Mouse (Mus musculus): Measurements from ENCODE around the gene Serinc3.
A peak's percentile ranks its signal among the peaks of the same experiment; 100 is the strongest.
"Not testable (repeated sequence)": the region's sequence is repeated elsewhere in the genome, so short reads cannot be mapped to it uniquely, and the experiment has no call there.

The Serinc3 gene

DNA sequence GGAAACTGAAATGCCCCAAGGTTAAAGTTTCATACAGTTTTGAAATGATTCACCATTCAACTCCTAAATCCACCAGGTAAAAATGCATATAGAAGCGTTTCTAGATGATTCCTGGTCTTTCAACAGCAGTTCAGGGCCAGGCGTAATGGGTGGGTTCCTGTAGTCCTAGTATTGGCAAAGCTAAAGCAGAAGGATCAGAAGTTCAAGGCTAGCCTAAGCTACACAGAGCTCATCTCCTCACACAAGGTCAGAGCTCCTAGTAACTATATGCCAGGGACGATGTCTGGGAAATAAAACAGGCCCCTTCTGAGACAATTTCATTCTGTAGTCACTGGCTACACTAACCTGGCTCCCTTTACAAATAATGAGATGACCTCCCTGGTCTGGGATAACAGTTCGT is 13.7 kb downstream of the Serinc3 start:
- DNase-seq (ENCODE audit: low spot score): no peak

DNA sequence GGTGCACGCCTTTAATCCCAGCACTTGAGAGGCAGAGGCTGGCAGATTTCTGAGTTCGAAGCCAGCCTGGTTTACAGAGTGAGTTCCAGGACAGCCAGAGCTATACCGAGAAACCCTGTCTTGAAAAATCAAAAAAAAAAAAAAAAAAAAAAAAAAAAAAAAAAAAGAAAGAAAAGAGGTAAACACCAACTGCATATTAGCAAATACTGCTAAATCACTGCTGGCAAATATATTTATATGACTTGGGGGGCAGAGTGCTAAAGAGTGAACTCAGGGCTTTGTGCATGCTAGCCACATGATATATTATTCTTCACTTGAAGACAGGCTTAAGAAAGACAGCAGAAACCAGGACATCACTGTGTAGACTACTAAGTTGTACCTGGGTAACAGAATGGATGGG is 23.5 kb downstream of the Serinc3 start:
- not testable (repeated sequence) for DNase-seq (ENCODE audit: low spot score)

DNA sequence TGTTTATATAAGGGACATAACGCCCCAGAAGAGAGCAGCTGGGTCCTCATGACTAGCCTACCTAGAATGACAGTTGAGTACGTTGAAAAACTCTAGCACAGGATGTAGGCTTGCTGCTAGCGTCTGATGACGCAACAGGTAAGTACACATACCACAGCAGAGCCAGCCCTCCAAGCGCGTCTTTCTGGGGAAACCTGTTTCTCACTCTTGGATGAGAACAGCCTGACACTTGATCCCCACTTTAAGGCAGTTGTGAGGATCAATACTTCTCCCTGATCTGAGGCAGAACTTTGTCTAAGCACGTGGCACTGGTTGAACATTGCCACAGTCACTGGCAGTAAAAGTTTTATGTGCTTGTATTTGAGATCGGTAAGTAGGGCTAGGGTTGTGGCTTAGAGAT is 24.5 kb downstream of the Serinc3 start:
- peak; percentile 71 for DNase-seq (ENCODE audit: low spot score)

GRCm38 (mm10) chr2:163617874-163618273 is 27.1 kb downstream of the Serinc3 start:
- DNase-seq (ENCODE audit: low spot score): no peak

- no peak for DNase-seq (ENCODE audit: low spot score)
These were observed 27.6 kb downstream of the Serinc3 start for GRCm38 (mm10) chr2:163617232-163617863.

GRCm38 (mm10) chr2:163616652-163617227 is 28.2 kb downstream of the Serinc3 start:
- DNase-seq (ENCODE audit: low spot score): no peak

DNA sequence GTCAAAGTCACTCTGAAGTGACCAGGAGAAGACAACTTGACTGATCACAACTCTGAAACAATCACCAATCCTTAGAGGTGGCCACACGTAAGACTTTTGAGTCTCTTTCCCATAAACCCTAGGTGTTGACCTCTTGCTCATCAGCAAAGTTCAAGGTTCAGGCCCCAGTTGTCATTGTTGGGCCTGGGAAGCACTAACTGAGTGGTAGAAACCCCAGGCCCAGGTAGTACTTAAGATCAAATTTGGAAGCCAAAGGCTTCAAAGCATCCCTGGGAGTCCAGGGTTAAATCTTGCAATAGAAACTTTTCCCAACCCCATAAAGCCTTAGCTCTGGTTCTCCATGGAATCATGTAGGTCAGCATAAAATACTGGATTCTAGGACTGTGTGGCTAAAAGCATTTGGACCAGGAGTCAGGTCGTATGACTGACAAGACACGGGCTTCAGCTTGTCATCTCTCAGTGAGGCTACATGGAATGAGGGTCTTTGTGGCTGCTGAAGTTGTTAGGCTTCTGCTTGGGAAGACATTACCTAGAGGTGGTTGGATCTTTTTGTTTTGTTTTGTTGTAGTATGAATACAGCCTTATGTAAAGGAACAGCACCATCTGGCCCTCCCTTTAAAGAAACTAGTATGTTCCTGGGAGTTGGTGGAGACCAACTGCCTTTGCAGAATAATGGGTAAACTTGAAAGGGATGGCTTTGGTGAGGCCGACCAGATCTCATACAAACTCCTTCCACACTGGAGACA is 28.9 kb downstream of the Serinc3 start:
- DNase-seq (ENCODE audit: low spot score): no peak

- no peak for DNase-seq (ENCODE audit: low spot score)
These were observed 29.5 kb downstream of the Serinc3 start for GRCm38 (mm10) chr2:163615401-163615800.

GRCm38 (mm10) chr2:163613990-163614389 is 30.9 kb downstream of the Serinc3 start:
- no peak for DNase-seq (ENCODE audit: low spot score)

GRCm38 (mm10) chr2:163613206-163613605 is 31.7 kb downstream of the Serinc3 start:
- DNase-seq (ENCODE audit: low spot score): no peak

- DNase-seq (ENCODE audit: low spot score): no peak
These were observed 33.8 kb downstream of the Serinc3 start for GRCm38 (mm10) chr2:163611176-163611575.

- no peak for DNase-seq (ENCODE audit: low spot score)
These were observed 35.5 kb downstream of the Serinc3 start for GRCm38 (mm10) chr2:163609281-163609975.

DNA sequence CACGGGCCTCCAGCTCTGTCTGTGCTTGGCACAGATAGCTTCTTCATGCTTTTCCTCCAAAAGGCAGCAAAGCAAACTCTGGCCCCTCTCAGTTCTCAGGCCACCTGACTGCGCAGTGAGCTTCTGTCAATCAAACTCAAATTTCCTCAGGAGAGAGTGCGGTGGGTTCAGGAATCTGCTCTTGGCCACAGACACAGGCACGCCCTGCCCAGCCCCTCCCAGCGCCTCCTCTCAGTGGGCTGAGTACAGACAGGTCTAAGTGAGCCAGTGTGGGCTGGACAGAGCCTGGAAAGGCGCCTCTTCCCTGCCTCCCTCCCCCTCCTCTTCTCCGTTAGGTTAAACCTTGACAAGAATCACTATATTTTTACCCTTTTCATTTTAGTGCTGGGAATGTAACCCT is 36.9 kb downstream of the Serinc3 start:
- DNase-seq (ENCODE audit: low spot score): no peak

- DNase-seq (ENCODE audit: low spot score): no peak
These were observed 38.8 kb downstream of the Serinc3 start for GRCm38 (mm10) chr2:163606161-163606560.

GRCm38 (mm10) chr2:163602101-163602971 is 42.6 kb downstream of the Serinc3 start, which contains the start of gene Ttpal:
Ttpal (plus strand) TSS chr2:163602314.
- DNase-seq (ENCODE audit: low spot score): peak; percentile 93

- no peak for DNase-seq (ENCODE audit: low spot score)
These were observed 43.2 kb downstream of the Serinc3 start for GRCm38 (mm10) chr2:163601712-163602100.

DNA sequence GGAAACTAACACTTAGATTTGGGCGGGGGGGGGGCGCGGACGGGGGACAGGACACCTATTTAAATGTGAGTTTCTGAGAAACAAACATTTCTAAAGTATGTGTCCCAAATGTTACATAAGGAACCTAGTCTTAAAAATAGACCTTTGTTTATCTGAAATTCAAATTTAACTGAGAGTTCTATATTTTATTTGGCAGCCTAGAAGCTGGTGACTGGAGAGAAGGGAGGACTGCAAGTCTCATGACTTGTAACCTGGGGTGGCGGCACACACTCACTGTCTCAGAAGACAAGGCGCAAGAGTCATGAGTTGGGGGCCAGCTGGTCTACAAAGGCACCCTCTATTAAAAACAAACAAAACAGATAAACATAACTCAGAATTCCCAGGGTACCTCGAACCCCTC is 43.9 kb downstream of the Serinc3 start:
- no peak for DNase-seq (ENCODE audit: low spot score)

GRCm38 (mm10) chr2:163599226-163599625 is 45.7 kb downstream of the Serinc3 start:
- DNase-seq (ENCODE audit: low spot score): peak; percentile 74

- DNase-seq (ENCODE audit: low spot score): peak; percentile 69
These were observed 47.3 kb downstream of the Serinc3 start for GRCm38 (mm10) chr2:163597661-163598060.

- no peak for DNase-seq (ENCODE audit: low spot score)
These were observed 48.1 kb downstream of the Serinc3 start for GRCm38 (mm10) chr2:163596873-163597155.

GRCm38 (mm10) chr2:163596057-163596872 is 48.7 kb downstream of the Serinc3 start:
- peak; percentile 94 for DNase-seq (ENCODE audit: low spot score)
